Mouse (Mus musculus) spleen, embryonic (tissue): ENCODE measurements at regions not wholly inside any gene's neighbourhood (a gene's known extent, or its start where the extent isn't known, plus 50 kb on each side); places are given as distances from the start of the nearest gene placed in this dataset.
"Not testable (repeated sequence)": the region's sequence is repeated elsewhere in the genome, so short reads cannot be mapped to it uniquely, and the experiment has no call there.

Experiments used
- CTCF ChIA-PET: fragments of 350-600 bp; sonication (Branson Sonifier 250); formaldehyde crosslinking; loops from one replicate; lab custom pipeline; 2022; lab: Charles Lee

GRCm38 (mm10) chr7:39727935-39728557 lies 210.5 kb downstream of the Zfp619 start:
- CTCF ChIA-PET: no interaction called here

DNA sequence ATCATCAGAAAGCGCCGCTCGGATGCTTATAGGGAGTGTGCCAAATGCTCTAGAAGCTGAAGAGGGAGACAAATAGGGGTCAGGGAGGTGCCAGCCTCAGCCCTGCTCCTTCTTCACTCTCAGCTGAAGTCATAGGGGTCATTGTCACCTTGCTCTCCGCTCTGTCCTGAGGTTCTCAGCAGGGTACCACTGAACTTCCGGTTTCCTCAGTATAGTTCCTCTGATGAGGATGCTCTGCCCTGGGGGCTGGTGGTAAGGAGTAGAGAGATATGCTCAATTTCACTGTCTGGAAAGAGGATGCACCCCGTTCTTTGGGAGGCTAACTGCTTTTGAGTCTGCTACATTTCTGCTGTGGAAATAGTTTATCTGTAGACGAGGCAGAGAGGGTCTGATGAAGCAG lies 211.4 kb downstream of the Zfp619 start:
- CTCF ChIA-PET: no interaction called here

DNA sequence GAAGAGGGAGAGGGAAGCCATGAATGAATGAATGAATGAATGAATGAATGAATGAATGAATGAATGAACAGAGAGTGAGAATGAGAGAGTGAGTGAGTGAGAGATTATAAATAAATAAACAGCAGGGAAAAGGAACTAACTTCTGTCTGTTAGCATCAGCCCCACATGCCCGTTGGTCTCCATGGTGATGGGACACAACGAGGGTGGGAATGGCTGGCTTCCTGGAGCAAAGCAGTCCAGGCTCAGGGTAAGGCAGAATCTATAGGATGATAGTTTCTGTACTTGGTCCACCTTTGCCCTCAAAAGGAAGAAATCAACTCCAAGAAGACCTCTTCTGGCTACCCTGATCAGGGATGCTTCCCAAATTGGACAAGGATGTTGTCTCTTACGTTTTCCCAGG lies 212.2 kb downstream of the Zfp619 start:
- CTCF ChIA-PET: no interaction called here

DNA sequence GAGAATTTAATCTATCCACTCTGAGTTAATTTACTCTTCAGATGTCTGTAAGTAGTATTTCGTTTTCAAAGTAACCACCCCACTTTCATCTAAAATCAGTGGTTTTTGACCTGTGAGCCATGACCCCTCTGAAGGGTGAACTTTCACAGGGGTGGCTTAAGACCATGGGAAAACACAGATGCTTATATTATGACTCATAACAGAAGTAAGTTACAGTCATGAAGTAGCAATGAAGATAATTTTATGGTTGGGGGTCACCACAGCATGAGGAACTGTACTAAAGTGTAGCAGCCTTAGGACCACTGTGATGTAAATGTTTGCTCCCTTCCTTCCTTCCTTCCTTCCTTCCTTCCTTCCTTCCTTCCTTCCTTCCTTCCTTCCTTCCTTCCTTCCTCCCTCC lies 215.2 kb downstream of the Zfp619 start:
- CTCF ChIA-PET: no interaction called here

DNA sequence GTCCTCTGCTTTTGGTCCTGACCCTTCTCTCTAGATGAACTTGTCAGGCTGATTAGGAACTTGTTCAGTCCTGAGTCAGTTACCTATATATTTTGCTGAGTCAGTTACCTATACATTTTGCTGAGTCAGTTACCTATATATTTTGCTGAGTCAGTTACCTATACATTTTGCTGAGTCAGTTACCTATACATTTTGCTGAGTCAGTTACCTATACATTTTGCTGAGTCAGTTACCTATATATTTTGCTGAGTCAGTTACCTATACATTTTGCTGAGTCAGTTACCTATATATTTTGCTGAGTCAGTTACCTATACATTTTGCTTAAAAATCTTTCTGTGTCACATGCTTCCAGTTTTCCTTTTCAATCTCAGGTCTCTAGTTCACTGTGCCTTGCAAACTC lies 230.8 kb downstream of the Zfp619 start:
- CTCF ChIA-PET: not testable (repeated sequence)

DNA sequence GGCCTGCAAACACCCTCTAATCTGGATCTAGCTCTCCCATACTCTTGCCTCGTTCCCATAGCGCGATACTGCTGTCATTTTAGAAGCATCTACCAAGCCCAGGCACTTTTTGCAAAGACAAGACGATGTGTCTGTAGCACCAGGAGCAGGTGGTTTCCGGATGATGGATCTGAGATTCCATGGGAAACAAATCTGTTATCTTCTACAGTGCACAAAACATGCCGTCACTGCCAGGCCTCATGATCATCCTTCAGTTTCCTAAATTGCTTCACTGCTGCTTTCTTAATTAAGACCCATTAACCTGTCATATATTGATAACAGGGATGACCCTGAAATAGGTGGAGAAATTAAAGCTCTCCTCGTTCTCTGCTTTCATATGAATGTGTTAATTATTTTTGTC lies 232.9 kb downstream of the Zfp619 start:
- CTCF ChIA-PET: no interaction called here

GRCm38 (mm10) chr7:39764366-39764765 lies 246.8 kb downstream of the Zfp619 start:
- CTCF ChIA-PET: no interaction called here

DNA sequence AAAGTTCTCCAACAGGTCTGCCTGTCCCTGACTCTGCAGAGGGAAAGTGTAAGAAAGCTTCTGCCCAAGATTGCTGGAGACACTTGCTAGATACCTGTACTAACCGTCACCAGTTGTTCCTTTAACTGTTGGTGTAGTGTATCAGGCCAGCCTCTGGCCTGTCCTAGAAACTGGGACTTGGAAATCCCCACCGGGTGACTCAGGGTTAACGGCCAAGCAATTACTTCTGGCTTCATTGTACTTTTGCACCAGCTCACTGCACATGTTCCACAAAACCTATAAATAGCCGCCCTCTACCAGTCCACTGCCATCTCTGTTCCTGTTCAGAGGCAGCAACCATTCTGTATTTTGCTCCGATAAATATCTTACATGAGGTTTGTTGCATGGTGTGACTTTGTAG lies 247.5 kb downstream of the Zfp619 start:
- CTCF ChIA-PET: no interaction called here

GRCm38 (mm10) chr7:39773291-39773690 lies 255.7 kb downstream of the Zfp619 start:
- CTCF ChIA-PET: no interaction called here

GRCm38 (mm10) chr7:39789321-39789720 lies 271.8 kb downstream of the Zfp619 start:
- CTCF ChIA-PET: no interaction called here

- CTCF ChIA-PET: no interaction called here
Measured at GRCm38 (mm10) chr7:39789880-39790279, 272.3 kb downstream of the Zfp619 start.

DNA sequence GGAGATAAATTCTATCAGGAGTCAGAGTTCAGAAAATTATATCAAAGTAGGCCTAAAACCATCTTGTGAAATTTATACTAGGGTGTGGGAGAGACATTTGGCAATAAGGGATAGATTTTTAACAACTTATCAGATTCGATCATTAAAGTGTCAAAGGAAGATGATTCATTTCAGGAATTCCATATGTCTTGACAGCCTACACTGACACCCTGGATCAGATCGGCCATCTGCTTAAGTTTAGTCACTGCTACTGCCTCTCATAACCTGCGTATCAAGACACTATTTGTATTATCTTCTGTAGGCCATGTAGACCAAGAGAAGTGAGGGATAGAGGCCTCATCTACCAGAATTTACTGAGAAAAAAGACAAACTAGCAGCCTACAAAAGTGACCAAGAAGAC lies 277.2 kb downstream of the Zfp619 start:
- CTCF ChIA-PET: no interaction called here

GRCm38 (mm10) chr7:39804276-39804675 lies 286.7 kb downstream of the Zfp619 start:
- CTCF ChIA-PET: no interaction called here

- CTCF ChIA-PET: no interaction called here
Measured at GRCm38 (mm10) chr7:39818036-39818435, 300.5 kb downstream of the Zfp619 start.

DNA sequence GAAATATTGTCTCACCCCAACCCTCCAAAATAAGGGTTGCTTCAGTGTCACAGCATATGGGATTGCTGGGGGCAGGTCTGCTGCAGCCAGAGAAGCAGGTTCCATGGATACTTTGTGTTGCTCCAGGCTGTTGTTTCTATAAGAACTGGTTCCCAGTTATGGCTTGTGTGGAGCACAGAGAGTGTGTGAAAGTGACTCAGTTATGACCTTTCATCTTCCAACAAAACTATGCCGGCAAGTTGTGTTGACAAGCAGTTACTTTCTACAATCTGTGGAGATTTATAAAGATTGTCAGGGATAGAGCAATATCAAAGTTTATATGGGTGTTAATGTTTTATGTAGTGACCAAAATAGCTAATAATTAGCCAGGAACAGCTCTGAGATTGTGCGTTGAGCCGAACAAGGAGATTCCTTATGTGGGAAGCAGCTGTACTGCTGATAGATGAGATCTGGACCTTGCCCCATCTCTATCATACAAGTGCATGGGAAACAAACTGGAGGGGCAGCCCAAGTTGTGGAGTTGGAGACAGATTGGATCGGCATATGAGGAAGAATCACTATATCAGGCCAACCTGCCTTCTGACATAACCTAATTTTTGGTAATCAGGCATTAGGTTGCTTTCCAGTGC lies 305.1 kb downstream of the Zfp619 start:
- CTCF ChIA-PET: no interaction called here

DNA sequence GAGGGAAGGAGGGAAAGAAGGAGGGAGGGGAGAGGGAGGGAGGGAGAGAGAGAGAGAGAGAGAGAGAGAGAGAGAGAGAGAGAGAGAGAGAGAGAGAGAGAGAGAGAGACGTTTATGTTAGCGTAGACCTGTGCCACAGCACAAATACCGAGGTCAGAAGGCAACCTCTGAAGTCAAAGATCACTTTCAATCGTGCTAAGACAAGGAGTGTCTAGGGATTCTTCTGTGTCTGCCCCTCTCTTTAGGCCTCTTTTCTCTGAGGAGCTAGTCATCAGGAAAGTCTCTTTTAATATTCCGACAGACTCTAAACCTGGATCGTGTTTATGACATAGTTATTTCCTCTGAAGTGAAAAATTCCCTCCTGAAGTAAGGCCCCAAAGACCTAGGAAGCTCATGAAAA lies 310.8 kb downstream of the Zfp619 start:
- CTCF ChIA-PET: no interaction called here

GRCm38 (mm10) chr7:39830831-39831230 lies 313.3 kb downstream of the Zfp619 start:
- CTCF ChIA-PET: no interaction called here

DNA sequence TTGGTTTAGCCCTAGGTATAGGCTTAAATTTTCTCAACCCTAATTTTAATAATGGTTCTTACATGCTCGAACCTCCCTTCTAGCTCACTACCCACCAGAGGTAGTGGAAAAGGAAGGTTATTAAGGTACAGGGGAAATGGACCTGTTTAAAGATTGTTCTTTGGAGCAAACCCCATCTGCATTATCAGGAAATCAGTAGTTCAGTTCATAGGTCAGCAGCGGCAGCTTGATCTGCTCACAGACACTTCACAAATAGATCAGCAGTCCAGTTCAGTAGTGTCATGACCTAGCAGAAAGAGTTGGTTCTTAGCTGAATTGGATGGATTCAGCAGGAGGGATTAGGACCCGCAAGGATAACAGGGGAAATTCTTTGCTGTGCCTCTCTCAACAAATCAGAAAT lies 324.4 kb downstream of the Zfp619 start:
- CTCF ChIA-PET: no interaction called here

GRCm38 (mm10) chr7:39847914-39848782 lies 330.6 kb downstream of the Zfp619 start:
- CTCF ChIA-PET: no interaction called here

DNA sequence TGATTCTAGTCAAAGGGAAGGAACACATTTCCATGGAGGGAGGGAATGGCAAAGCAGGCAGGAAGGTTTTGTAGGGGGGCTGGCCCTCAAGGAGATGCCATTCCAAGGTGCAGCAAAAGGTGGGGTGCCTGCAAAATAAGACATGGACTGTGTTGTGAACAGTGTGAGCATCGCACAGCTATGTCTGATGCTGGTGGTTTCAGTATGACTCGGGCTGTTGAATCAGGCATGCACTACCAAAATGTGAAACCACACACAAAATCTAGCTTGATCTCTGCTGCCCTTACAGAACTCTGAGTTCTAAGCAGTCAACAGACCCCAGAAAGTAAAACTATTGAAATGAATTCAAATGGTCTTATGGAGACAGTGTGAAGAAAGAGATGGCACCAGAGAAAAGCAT lies 339.7 kb downstream of the Zfp619 start:
- CTCF ChIA-PET: no interaction called here

DNA sequence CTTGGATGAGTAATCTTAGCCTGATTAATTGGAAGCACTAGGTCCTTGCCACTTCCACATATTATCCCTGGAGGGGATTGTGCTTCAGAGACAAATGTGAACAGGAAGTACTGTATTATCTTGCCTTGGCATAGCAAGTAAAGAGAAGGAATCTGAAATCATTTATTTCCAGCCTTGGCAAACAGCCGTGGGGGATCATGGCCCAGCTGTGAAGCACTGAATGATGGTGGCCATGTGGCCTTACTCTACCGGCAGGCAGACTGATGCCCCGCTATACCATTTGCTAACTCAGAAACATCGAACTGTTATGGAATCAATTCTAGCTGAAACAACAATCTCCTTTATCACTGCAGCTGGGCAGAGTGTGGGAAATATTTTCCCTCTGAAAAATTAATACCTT lies 345.3 kb downstream of the Zfp619 start:
- CTCF ChIA-PET: no interaction called here

DNA sequence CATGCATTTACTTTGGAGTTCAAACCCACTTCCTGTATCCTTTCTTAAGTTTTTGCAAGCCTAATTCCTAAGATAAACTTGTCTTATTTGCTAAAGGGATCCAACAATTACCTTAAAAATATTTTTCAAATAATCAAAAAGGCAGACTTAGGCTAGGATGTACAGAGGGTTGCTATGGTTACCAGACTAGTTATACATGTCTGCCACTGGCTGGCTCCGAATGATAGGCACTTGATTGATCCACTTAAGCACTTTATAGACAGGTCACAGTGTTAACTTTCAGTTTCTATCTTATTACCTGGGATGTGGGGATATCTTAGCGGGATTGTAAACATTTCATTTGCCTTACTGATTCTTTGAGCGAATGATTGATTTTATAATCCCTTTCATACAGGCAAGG lies 346.6 kb downstream of the Zfp619 start:
- CTCF ChIA-PET: no interaction called here

DNA sequence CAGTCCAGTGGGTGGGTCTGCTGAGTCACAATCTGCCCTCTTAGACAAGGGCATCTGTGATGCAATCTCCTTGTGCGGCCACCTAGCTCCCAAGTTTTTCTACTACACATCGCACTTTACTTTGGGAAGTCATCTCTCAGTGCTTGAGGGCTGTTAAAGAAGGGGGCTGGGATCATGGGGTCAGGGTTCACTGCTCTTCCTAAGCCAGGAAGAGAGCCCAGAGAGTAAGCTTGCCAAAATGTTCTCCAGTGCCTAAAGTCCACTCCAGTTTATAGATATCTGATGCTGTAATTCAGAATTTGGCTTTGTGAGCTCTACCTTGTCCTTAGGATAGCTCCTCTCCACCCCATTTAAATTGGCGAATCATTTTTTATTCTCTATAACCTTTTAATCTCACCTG lies 347.2 kb downstream of the Zfp619 start:
- CTCF ChIA-PET: no interaction called here
